Mouse (Mus musculus) gastrocnemius, adult 2 months (tissue): ENCODE measurements at regions not wholly inside any gene's neighbourhood (a gene's known extent, or its start where the extent isn't known, plus 50 kb on each side); places are given as distances from the start of the nearest gene placed in this dataset.
A peak's percentile ranks its signal among the peaks of the same experiment; 100 is the strongest.

Experiments
- DNase-seq: peaks from one replicate; pipeline ENCODE4 v3.0.0; 2022
- H3K27ac ChIP-seq: fragments of 200-600 bp; 2 replicates; pipeline ENCODE4 v1.8.1; 2022; ENCODE audit warnings: mild to moderate bottlenecking
- H3K4me3 ChIP-seq: fragments of 200-600 bp; 2 replicates; pipeline ENCODE4 v1.8.1; 2022; ENCODE audit warnings: mild to moderate bottlenecking, moderate library complexity
- CTCF ChIP-seq: fragments of 200-600 bp; IDR thresholded peaks from 2 replicates; pipeline ENCODE4 v1.8.1; 2022; ENCODE audit warnings: antibody characterized with exemption, mild to moderate bottlenecking, moderate library complexity
- intact Hi-C: fragments of 180-260 bp; cut with DNase I; formaldehyde crosslinking; loops from one replicate; pipeline ENCODE4 v1.15.1; 2025

DNA sequence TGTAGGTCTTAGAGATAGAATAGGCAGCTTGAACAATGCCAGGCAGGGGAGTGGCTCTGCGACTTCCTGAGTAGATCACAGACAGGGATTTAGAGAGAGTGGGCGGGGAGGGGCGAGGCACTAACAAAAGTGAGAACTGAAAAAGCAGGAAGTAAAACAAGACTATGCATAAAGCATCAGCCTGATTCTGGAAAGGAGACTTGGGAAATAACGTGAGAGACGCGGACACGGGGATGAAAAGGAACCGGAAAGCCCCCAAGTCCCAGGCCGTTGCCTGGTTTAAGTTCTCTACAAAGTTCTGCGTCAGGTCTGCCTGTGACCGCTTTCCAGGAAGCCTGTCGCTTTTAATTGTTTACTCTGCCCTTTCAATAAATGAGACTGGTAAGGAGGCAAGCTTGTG lies 86.3 kb downstream of the D16Ertd472e start:
- peak overlapping the region; percentile 65 for H3K27ac ChIP-seq
- no peak for TF ChIP-seq CTCF
- peak overlapping the region; percentile 62 for H3K4me3 ChIP-seq
- peak; percentile 40 for DNase-seq
- intact Hi-C loops = no loop called here

DNA sequence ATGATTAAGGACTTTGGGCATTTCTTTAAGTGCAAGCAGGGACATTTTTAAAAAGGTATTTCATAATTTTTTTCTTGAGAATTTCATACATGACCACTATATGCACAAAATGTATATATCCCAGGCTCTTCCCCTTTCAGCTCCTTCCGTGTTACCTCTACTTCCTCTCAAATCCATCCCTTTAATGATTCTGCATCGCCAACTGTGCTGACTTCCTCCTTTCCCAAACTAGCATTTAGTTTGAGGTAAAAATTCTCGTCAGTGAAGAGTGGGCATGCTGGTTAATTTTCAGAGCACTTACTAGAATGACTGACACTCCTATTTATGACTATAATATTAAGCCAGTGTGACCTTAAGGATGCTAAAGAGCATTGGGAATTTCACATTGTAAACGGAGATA lies 86.9 kb downstream of the D16Ertd472e start:
- no peak for DNase-seq
- H3K27ac ChIP-seq = no peak overlapping the region
- no peak for TF ChIP-seq CTCF
- intact Hi-C loops = no loop called here
- H3K4me3 ChIP-seq = no peak overlapping the region

DNA sequence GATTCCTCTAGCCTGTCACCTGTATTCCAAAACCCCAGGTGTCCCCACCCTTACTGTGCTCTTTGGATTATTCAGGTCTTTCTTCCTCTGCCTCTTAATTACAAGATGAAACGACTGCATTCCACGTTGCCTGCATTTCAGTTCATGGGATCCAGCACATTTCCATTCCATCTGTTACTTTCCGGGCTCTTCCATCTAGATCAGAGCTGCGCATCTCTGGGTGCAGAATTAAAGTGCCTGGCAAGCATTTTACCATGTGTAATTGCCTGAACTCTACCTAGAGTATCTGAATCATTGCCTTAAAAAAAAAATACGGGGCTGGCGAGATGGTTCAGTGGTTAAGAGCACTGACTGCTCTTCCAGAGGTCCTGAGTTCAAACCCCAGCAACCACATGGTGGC lies 90.0 kb downstream of the D16Ertd472e start:
- Histone ChIP-seq H3K27ac (no peak overlapping the region), H3K4me3 (no peak overlapping the region)
- no peak for TF ChIP-seq CTCF
- intact Hi-C loops = no loop called here
- DNase-seq = no peak

DNA sequence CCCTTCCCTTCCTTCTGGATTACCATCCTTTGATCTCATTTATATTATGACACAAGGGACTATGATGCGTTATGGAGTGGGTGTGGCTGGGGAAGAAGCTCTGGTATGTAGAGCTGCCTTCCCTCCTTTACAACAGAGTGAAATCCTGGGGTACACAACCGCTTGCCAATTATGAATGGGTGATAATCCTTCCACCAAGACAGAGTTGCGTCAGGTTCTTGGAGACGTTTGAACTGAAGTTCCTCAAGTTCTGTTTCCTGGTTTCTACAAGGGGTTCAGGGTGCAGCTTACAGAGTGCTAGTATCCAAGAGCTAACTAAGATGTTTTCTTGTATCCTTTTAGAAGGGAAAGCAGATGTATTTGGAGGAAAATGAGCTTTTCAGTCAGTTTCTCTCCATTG lies 92.2 kb downstream of the D16Ertd472e start:
- no peak for DNase-seq
- Histone ChIP-seq H3K4me3 (no peak overlapping the region), H3K27ac (no peak overlapping the region)
- intact Hi-C loops = no loop called here
- TF ChIP-seq CTCF = no peak

DNA sequence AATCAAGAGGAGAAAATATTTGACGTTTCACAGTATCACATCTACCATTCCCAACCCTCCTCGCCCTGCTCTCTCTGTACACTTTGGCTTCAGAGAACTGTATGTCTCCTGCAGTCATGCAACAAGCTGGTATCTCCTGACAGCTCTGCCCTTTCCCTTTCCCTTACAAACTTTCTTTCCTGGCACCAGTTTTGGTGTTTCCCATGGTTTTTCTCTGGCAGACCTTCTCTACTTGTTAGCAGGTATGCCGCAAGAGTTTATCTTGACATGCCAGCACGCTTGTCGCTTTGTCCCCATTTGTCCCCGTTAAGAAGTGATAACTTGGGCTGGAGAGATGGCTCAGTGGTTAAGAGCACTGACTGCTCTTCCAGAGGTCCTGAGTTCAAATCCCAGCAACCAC lies 94.9 kb downstream of the D16Ertd472e start:
- intact Hi-C loops = no loop called here
- no peak for DNase-seq
- H3K4me3 ChIP-seq = no peak overlapping the region
- no peak for TF ChIP-seq CTCF
- H3K27ac ChIP-seq = no peak overlapping the region

DNA sequence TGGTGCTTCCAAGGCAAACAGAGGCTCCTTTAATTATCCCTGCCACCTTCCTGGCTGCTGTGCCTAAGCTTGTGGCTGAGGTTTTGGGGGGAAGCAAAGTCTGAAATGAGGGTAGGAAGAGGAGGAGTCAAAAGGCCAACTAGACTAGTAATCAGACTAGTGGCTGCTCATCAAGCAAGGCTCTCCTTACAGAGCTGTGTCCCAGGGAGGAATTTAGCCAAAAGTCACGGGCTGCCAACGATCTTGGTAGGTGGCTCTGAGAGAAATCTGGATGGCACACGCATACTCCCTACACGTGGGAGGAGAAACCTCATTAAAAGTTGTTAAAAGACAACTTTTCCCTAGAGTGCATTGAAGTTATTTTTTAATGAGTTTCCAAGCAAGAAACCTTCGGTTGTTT lies 95.4 kb downstream of the D16Ertd472e start:
- intact Hi-C loops = no loop called here
- DNase-seq = peak; percentile 51
- H3K4me3 ChIP-seq = peak overlapping the region; percentile 30; the same call in 1 of the 2 replicates
- H3K27ac ChIP-seq = no peak overlapping the region
- no peak for TF ChIP-seq CTCF

DNA sequence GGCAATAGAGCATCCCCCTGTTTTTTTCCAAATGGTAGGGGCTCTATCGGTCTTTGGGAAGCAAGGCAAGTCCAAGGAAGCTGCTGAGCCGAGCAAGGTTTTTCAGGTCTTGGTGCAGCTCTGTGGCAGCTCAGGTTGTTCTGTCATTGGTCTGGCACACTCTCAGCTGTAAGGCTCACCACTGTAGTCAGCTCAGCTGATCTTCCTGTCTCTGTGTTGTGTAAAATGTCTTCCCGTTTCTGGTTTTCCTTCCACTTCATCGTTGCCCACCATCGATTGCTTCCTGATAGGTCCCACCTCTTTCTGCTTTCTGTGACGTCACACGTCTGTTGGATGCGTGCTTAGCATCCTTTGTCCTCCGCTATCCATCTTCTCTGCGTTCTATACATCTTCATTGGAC lies 96.2 kb downstream of the D16Ertd472e start:
- no peak for TF ChIP-seq CTCF
- H3K4me3 ChIP-seq = no peak overlapping the region
- intact Hi-C loops = no loop called here
- no peak for DNase-seq
- H3K27ac ChIP-seq = no peak overlapping the region

DNA sequence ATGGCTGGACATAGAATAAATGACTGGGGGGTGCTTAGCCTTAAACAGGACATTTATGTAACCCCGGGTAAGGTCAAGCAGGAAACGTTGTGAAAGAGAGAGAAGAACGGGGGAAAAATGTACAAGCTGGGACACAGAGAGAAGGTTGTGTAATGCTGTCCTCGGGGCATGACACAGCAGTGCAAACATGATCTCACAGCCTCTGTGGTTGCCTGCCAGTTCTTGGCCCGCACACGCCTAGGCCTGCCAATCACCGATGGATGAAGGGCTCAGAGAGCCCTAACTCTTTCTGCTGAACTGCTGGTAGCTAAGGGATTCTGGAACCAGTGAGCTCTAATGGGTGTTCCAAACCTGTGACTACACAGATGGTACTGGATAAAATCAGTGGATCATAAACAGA lies 96.5 kb upstream of the Btg3 start:
- H3K27ac ChIP-seq = no peak overlapping the region
- intact Hi-C loops = no loop called here
- DNase-seq = peak; percentile 51
- TF ChIP-seq CTCF = no peak
- H3K4me3 ChIP-seq = no peak overlapping the region

DNA sequence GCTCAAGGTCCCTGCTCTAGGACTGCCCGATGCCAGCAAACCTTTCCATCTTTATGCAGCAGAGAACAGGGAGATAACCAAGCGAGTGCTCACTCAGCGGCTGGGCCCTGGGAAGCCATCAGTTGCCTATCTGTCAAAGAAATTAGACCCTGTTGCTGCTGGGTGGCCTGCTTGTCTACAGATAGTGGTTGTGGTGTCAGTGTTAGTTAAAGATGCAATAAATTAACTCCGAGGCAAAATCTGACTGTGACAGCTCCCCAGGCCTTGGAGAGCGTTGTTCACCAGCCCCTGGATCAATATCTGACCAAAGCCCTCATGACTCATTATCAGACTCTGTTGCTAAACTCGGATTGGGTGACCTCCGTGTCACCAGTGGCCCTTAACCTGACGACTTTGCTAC lies 83.0 kb upstream of the Btg3 start:
- intact Hi-C loops = loop anchor here (10.0 kb wide), 1 partner anchor 505 kb away; no protein-coding TSS in a partner anchor
- DNase-seq = no peak
- no peak for TF ChIP-seq CTCF
- no peak overlapping the region for H3K27ac ChIP-seq
- H3K4me3 ChIP-seq = no peak overlapping the region

DNA sequence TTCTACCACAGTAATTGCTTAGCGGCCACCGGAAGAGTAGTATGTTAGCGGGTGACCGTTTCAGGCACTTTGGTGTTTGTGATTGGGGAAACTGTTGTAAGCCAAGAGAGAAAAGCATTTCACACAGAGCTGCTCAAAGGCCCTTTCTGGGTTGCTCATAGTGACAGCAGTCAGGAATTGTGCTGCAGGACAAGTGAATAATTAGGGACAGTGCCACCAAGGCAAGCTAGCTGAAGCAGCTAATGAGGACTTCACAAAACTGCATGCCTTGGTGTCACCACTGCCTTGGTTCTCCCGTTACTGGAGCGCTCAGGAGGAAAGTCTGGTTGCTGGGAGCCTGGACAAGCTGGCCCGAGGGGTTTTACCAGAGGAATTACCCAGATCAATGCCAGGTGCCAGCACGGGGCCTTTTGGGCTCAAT lies 80.7 kb upstream of the Btg3 start:
- no peak overlapping the region for H3K27ac ChIP-seq
- H3K4me3 ChIP-seq = no peak overlapping the region
- intact Hi-C loops = loop anchor here (10.0 kb wide), 1 partner anchor 507 kb away; no protein-coding TSS in a partner anchor
- no peak for DNase-seq
- TF ChIP-seq CTCF = no peak

DNA sequence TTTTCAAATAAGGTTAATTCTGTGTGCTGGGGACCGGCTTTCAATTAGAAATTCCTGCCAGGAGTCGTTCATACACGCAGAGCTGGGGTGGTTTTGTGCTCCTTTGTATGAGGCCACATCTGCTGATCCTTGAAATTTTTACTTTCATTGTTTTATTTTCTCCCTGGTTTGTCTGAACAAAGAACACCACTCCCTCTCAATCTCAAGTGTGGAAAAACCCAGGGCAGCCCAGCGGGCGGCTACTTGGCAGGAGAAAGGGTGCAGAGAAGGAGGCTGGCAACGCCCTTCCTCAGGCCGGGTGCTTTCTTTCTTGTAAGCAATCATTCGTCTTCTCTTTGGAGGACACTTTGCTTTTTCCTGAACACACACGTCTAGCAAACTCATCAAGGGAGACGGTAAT lies 79.4 kb upstream of the Btg3 start:
- H3K4me3 ChIP-seq = peak overlapping the region; percentile 46
- no peak for DNase-seq
- intact Hi-C loops = loop anchor here (10.0 kb wide), 1 partner anchor 508 kb away; no protein-coding TSS in a partner anchor
- no peak for TF ChIP-seq CTCF
- H3K27ac ChIP-seq = peak overlapping the region; percentile 69

DNA sequence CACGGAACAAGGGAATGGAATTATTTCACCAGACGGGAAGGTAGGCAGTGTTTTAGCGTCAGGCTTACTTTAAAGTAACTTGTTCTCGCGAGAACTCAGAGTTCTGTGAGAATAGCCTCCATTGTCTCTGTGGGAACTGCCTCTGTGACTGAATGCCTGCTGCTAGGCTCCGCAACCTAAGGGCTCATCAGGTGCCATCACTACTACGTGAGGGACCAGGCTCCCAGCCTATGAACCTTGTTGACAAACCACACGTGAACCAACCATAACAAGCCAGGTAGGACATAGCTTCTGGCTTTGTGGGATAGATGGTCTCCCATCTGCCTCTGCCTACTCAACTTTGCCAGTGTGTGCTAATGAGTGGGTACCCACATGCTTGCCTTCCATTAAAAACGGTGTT lies 77.5 kb upstream of the Btg3 start:
- H3K4me3 ChIP-seq = no peak overlapping the region
- DNase-seq = no peak
- no peak for TF ChIP-seq CTCF
- intact Hi-C loops = loop anchor here (5.0 to 10.0 kb wide), 2 partner anchors 123 to 510 kb away; partner anchors contain the start of gene D16Ertd472e
- no peak overlapping the region for H3K27ac ChIP-seq

DNA sequence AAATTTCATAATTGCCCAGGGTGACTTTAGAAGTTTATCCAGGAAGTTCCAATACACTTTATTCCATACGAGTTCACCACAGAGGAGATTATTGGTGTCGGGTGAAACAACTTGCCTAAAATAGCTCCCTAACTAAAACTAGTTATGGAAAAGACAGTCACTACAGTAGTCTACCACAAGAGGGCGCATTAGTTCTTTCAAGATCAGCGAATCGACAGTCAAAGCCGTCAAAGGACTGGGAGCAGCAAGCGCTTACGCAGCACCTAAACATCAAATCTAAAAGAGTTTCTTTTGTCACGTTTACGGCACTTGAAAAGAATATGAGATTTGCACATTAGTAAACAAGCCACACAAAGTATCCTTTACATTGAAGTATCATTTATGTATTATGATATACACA lies 75.3 kb upstream of the Btg3 start:
- peak; percentile 85 for TF ChIP-seq CTCF
- Histone ChIP-seq H3K4me3 (no peak overlapping the region), H3K27ac (0 out of 2 replicates have a peak overlapping the region, but pooled peaks have one; percentile 35)
- peak; percentile 28 for DNase-seq
- intact Hi-C loops = loop anchor here (2.0 to 10.0 kb wide), 3 partner anchors 125 to 512 kb away; partner anchors contain the start of gene D16Ertd472e

DNA sequence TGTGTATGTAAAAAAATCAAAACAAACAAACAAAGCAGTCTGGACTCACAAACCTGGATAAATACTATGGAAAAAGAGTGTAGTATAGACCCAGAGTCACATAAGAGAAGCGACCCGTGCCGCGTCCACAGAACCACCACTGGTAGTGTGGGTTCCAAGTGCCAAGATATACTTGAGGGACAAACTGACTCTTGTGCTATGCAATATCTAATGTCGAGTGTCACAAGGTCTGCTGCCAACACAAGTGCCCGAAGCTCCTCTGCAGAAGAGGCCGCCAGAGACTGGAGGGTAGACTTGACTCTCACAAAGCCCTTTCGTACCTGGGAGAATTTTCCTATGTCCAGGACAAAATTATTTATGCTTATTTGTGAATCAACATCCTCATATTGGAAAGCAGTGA lies 74.8 kb upstream of the Btg3 start:
- intact Hi-C loops = loop anchor here (2.0 to 10.0 kb wide), 4 partner anchors 126 to 513 kb away; partner anchors contain the start of gene D16Ertd472e
- no peak for TF ChIP-seq CTCF
- Histone ChIP-seq H3K27ac (peak overlapping the region; percentile 35; the same call in 1 of the 2 replicates), H3K4me3 (no peak overlapping the region)
- DNase-seq = no peak
